Mouse (Mus musculus): ENCODE data around the gene Snx17. TPM values are rescaled to one million over a fixed set of nuclear protein-coding genes. Genes with fewer than 3 reads are reported as not detected.
"Not testable (repeated sequence)": the region's sequence is repeated elsewhere in the genome, so short reads cannot be mapped to it uniquely, and the experiment has no call there.

Gene Snx17
- polyA plus RNA-seq, 1 experiment from 2014 or later = 102 TPM

GRCm38 (mm10) chr5:31200327-31200768 lies 7.3 kb downstream of the Snx17 start:
- H3K27ac ChIP-seq (ENCODE audit: low read depth, low read length) = 0 out of 2 replicates have a peak overlapping the region, but pooled peaks have one; percentile 28
- H3K4me3 ChIP-seq (ENCODE audit: low read depth, low read length) = peak overlapping the region; percentile 11; the same call in 1 of the 2 replicates
- 90% methylated on average over 27 of the region's 27 CpGs for WGBS
- H3K9ac ChIP-seq (replicated peaks; ENCODE audit: low read depth, low read length) = no peak overlapping the region
- no peaks in the 10 kb centered on the region for H3K27me3 ChIP-seq (ENCODE audit: control insufficient read depth, insufficient read depth, low read length)
- peaks cover 5% of the 10 kb centered on the region for H3K9me3 ChIP-seq (ENCODE audit: control insufficient read depth, low read length)
- peak overlapping the region; percentile 84 for H3K4me2 ChIP-seq (ENCODE audit: low read depth, low read length)
- ATAC-seq (ENCODE audit: low read depth) = no peak
- H3K4me1 ChIP-seq (ENCODE audit: control insufficient read depth, insufficient read depth, low read length) = peaks cover 18% of the 10 kb centered on the region; the same call in 1 of the 2 replicates
- peaks cover 67% of the 10 kb centered on the region for H3K36me3 ChIP-seq (ENCODE audit: control insufficient read depth, insufficient read depth, low read length)

- Histone ChIP-seq H3K27me3 (ENCODE audit: control insufficient read depth, insufficient read depth, low read length) (no peaks in the 10 kb centered on the region), H3K4me3 (ENCODE audit: low read depth, low read length) (peak overlapping the region; percentile 80), H3K9ac (replicated peaks; ENCODE audit: low read depth, low read length) (peak overlapping the region; percentile 84), H3K27ac (ENCODE audit: low read depth, low read length) (peak overlapping the region; percentile 84; the same call in 1 of the 2 replicates), H3K4me2 (ENCODE audit: low read depth, low read length) (peak overlapping the region; percentile 84), H3K9me3 (ENCODE audit: control insufficient read depth, low read length) (peaks cover 5% of the 10 kb centered on the region), H3K4me1 (ENCODE audit: control insufficient read depth, insufficient read depth, low read length) (peaks cover 18% of the 10 kb centered on the region; the same call in 1 of the 2 replicates), H3K36me3 (ENCODE audit: control insufficient read depth, insufficient read depth, low read length) (peaks cover 65% of the 10 kb centered on the region)
- no peak for ATAC-seq (ENCODE audit: low read depth)
- WGBS = 22% methylated on average over 13 of the region's 13 CpGs
Observed at GRCm38 (mm10) chr5:31201042-31201741, 8.2 kb downstream of the Snx17 start.

- H3K9ac ChIP-seq (replicated peaks; ENCODE audit: low read depth, low read length) = peak within 1 kb of the TSS; percentile 84
- peak within 1 kb of the TSS; percentile 84 for H3K4me2 ChIP-seq (ENCODE audit: low read depth, low read length)
- H3K27me3 ChIP-seq (ENCODE audit: control insufficient read depth, insufficient read depth, low read length) = no peaks in the 10 kb centered on the region
- H3K27ac ChIP-seq (ENCODE audit: low read depth, low read length) = peak within 1 kb of the TSS; percentile 84
- under 1% methylated on average over 52 of the region's 53 CpGs for WGBS
- peaks cover 18% of the 10 kb centered on the region; the same call in 1 of the 2 replicates for H3K4me1 ChIP-seq (ENCODE audit: control insufficient read depth, insufficient read depth, low read length)
- H3K36me3 ChIP-seq (ENCODE audit: control insufficient read depth, insufficient read depth, low read length) = peaks cover 61% of the 10 kb centered on the region
- peak within 1 kb of the TSS; percentile 80 for H3K4me3 ChIP-seq (ENCODE audit: low read depth, low read length)
- peaks cover 5% of the 10 kb centered on the region for H3K9me3 ChIP-seq (ENCODE audit: control insufficient read depth, low read length)
- ATAC-seq (ENCODE audit: low read depth) = peak; percentile 97
Observed at GRCm38 (mm10) chr5:31201742-31202590, 8.9 kb downstream of the Snx17 start, which contains the start of gene Zfp513. Gene Zfp513 (minus strand): TSS chr5:31202303.

GRCm38 (mm10) chr5:31202933-31203332 lies 9.9 kb downstream of the Snx17 start:
- peak overlapping the region; percentile 84; the same call in 1 of the 2 replicates for H3K9ac ChIP-seq (replicated peaks; ENCODE audit: low read depth, low read length)
- 82% methylated on average over 7 of the region's 7 CpGs for WGBS
- no peak for ATAC-seq (ENCODE audit: low read depth)
- peaks cover 54% of the 10 kb centered on the region for H3K36me3 ChIP-seq (ENCODE audit: control insufficient read depth, insufficient read depth, low read length)
- H3K4me2 ChIP-seq (ENCODE audit: low read depth, low read length) = peak overlapping the region; percentile 69
- peaks cover 18% of the 10 kb centered on the region; the same call in 1 of the 2 replicates for H3K4me1 ChIP-seq (ENCODE audit: control insufficient read depth, insufficient read depth, low read length)
- peak overlapping the region; percentile 80 for H3K4me3 ChIP-seq (ENCODE audit: low read depth, low read length)
- H3K27ac ChIP-seq (ENCODE audit: low read depth, low read length) = 0 out of 2 replicates have a peak overlapping the region, but pooled peaks have one; percentile 75
- H3K9me3 ChIP-seq (ENCODE audit: control insufficient read depth, low read length) = peaks cover 5% of the 10 kb centered on the region
- H3K27me3 ChIP-seq (ENCODE audit: control insufficient read depth, insufficient read depth, low read length) = no peaks in the 10 kb centered on the region

GRCm38 (mm10) chr5:31203866-31204265 lies 10.8 kb downstream of the Snx17 start:
- Histone ChIP-seq H3K27ac (ENCODE audit: low read depth, low read length) (no peak overlapping the region), H3K4me2 (ENCODE audit: low read depth, low read length) (no peak overlapping the region), H3K36me3 (ENCODE audit: control insufficient read depth, insufficient read depth, low read length) (peaks cover 45% of the 10 kb centered on the region), H3K9me3 (ENCODE audit: control insufficient read depth, low read length) (peaks cover 5% of the 10 kb centered on the region), H3K4me3 (ENCODE audit: low read depth, low read length) (no peak overlapping the region), H3K4me1 (ENCODE audit: control insufficient read depth, insufficient read depth, low read length) (peaks cover 18% of the 10 kb centered on the region; the same call in 1 of the 2 replicates), H3K9ac (replicated peaks; ENCODE audit: low read depth, low read length) (no peak overlapping the region), H3K27me3 (ENCODE audit: control insufficient read depth, insufficient read depth, low read length) (no peaks in the 10 kb centered on the region)
- 90% methylated on average over 2 of the region's 2 CpGs for WGBS
- ATAC-seq (ENCODE audit: low read depth) = no peak

- Histone ChIP-seq H3K4me2 (ENCODE audit: low read depth, low read length) (no peak overlapping the region), H3K9ac (replicated peaks; ENCODE audit: low read depth, low read length) (no peak overlapping the region), H3K27ac (ENCODE audit: low read depth, low read length) (no peak overlapping the region), H3K36me3 (ENCODE audit: control insufficient read depth, insufficient read depth, low read length) (peaks cover 39% of the 10 kb centered on the region), H3K4me1 (ENCODE audit: control insufficient read depth, insufficient read depth, low read length) (peaks cover 18% of the 10 kb centered on the region; the same call in 1 of the 2 replicates), H3K9me3 (ENCODE audit: control insufficient read depth, low read length) (peaks cover 5% of the 10 kb centered on the region), H3K4me3 (ENCODE audit: low read depth, low read length) (no peak overlapping the region), H3K27me3 (ENCODE audit: control insufficient read depth, insufficient read depth, low read length) (no peaks in the 10 kb centered on the region)
- 96% methylated on average over 6 of the region's 6 CpGs for WGBS
- no peak for ATAC-seq (ENCODE audit: low read depth)
Observed at GRCm38 (mm10) chr5:31204421-31204820, 11.4 kb downstream of the Snx17 start.

- not testable (repeated sequence) for H3K9me3 ChIP-seq (ENCODE audit: control insufficient read depth, low read length); H3K4me2 ChIP-seq (ENCODE audit: low read depth, low read length); H3K27me3 ChIP-seq (ENCODE audit: control insufficient read depth, insufficient read depth, low read length); ATAC-seq (ENCODE audit: low read depth); H3K36me3 ChIP-seq (ENCODE audit: control insufficient read depth, insufficient read depth, low read length); H3K27ac ChIP-seq (ENCODE audit: low read depth, low read length); H3K4me1 ChIP-seq (ENCODE audit: control insufficient read depth, insufficient read depth, low read length); H3K9ac ChIP-seq (replicated peaks; ENCODE audit: low read depth, low read length); H3K4me3 ChIP-seq (ENCODE audit: low read depth, low read length)
- 93% methylated on average over 6 of the region's 6 CpGs for WGBS
Observed at GRCm38 (mm10) chr5:31216554-31216953, 23.5 kb downstream of the Snx17 start.

GRCm38 (mm10) chr5:31218294-31218693 lies 25.3 kb downstream of the Snx17 start:
- H3K9me3 ChIP-seq (ENCODE audit: control insufficient read depth, low read length) = no peaks in the 10 kb centered on the region
- no peak overlapping the region for H3K9ac ChIP-seq (replicated peaks; ENCODE audit: low read depth, low read length)
- H3K4me1 ChIP-seq (ENCODE audit: control insufficient read depth, insufficient read depth, low read length) = peaks cover 7% of the 10 kb centered on the region; the same call in 1 of the 2 replicates
- no peak for ATAC-seq (ENCODE audit: low read depth)
- no peaks in the 10 kb centered on the region for H3K27me3 ChIP-seq (ENCODE audit: control insufficient read depth, insufficient read depth, low read length)
- no peak overlapping the region; the same call in 1 of the 2 replicates for H3K4me2 ChIP-seq (ENCODE audit: low read depth, low read length)
- no peak overlapping the region for H3K27ac ChIP-seq (ENCODE audit: low read depth, low read length)
- no peaks in the 10 kb centered on the region for H3K36me3 ChIP-seq (ENCODE audit: control insufficient read depth, insufficient read depth, low read length)
- 59% methylated on average over 7 of the region's 7 CpGs for WGBS
- H3K4me3 ChIP-seq (ENCODE audit: low read depth, low read length) = no peak overlapping the region
